Mouse (Mus musculus): ENCODE results near the gene Mast4. TPM values are rescaled to one million over a fixed set of nuclear protein-coding genes. Genes with fewer than 3 reads are reported as not detected.

Mast4 gene
- total and polyA plus RNA-seq, 3 experiments, result 2.7 to 7.0 TPM; not detected in 1

- TF ChIP-seq NRF1 (IDR thresholded peaks at IDR 0.05; ENCODE audit: insufficient read depth, low read depth, low read length, poor library complexity, severe bottlenecking) (no peak), TAL1 (IDR thresholded peaks at IDR 0.05; ENCODE audit: low read length) (no peak), KAT2A (conservative IDR thresholded peaks at IDR 0.05; ENCODE audit: low read depth, low read length) (no peak), USF1 (IDR thresholded peaks at IDR 0.05; ENCODE audit: low read depth, low read length) (no peak), ZC3H11A (IDR thresholded peaks at IDR 0.05; ENCODE audit: low read depth, low read length) (no peak), ZMIZ1 (IDR thresholded peaks at IDR 0.05; ENCODE audit: low read depth, low read length) (no peak), HCFC1 (IDR thresholded peaks at IDR 0.05; ENCODE audit: low read depth, low read length) (no peak), MYC (IDR thresholded peaks at IDR 0.05; ENCODE audit: low read depth, low read length) (no peak), CHD1 (IDR thresholded peaks at IDR 0.05; ENCODE audit: low read depth, low read length) (no peak), USF2 (IDR thresholded peaks at IDR 0.05; ENCODE audit: borderline replicate concordance in 1 of 2, insufficient read depth in 1 of 2, low read depth in 1 of 2, low read length in 2 of 2) (no peak), ETS1 (IDR thresholded peaks at IDR 0.05; ENCODE audit: low read depth, low read length) (no peak), MAZ (IDR thresholded peaks at IDR 0.05; ENCODE audit: low read depth, low read length) (no peak), TBP (IDR thresholded peaks at IDR 0.05; ENCODE audit: low read depth, low read length) (no peak), POLR2AphosphoS5 (IDR thresholded peaks at IDR 0.05; ENCODE audit: borderline replicate concordance, low read depth, low read length) (no peak), GABPA (IDR thresholded peaks at IDR 0.05; ENCODE audit: low read depth, low read length) (no peak), RAD21 (IDR thresholded peaks at IDR 0.05; ENCODE audit: low read depth, low read length) (no peak), ELF1 (IDR thresholded peaks at IDR 0.05; ENCODE audit: low read depth, low read length) (no peak), MAFK (IDR thresholded peaks at IDR 0.05; ENCODE audit: borderline replicate concordance, low read depth, low read length) (no peak), SIN3A (IDR thresholded peaks at IDR 0.05; ENCODE audit: low read length) (no peak)
- H3K9me3 ChIP-seq (replicated peaks; ENCODE audit: insufficient read depth, low read length), result no peaks in the 10 kb centered on the region
Measured at GRCm38 (mm10) chr13:103061680-103062079, 272.6 kb downstream of the Mast4 start.

DNA sequence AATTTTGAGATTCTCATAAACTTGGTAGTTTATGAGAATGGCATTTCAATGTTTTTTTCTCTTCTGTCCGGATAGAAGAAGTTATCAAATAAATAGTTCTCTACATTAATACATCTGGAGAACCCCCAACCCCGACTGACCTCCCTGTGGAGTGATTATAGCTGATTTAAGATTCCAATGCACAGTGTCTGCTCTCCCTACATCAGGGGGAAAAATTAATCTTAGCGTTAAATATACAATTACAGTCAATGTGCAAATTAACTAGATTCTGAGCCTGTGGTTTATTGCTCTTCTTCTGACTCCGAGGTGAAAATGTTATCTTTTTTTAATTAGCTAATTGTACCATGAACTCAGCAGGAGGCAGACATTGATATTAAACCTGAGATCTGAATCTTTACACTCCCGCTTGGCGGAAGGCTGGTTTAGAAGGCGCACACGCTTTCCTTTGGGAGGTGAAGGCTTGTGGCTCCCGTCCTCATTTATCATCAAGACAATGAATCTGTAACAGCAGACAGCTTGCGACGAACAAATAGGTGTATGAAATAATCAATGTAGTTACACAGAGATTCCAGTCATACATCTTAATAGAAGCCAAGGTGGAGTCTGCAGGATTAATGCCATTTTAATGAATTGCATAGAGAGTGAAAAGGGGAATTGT, 274.2 kb downstream of the Mast4 start:
- no peak overlapping the region for H3K27ac ChIP-seq (ENCODE audit: control insufficient read depth, low read depth, low read length)
- no peaks in the 10 kb centered on the region for H3K9me3 ChIP-seq (replicated peaks; ENCODE audit: insufficient read depth, low read length)
- H3K79me2 ChIP-seq (ENCODE audit: control insufficient read depth, insufficient read depth, low read length, poor library complexity), result no peaks in the 10 kb centered on the region
- H3K4me1 ChIP-seq (ENCODE audit: control insufficient read depth in 1 of 2, insufficient read depth in 2 of 2, low read length in 2 of 2), result no peaks in the 10 kb centered on the region
- H3K9ac ChIP-seq (ENCODE audit: control insufficient read depth, low read depth, low read length, poor library complexity, severe bottlenecking), result no peak overlapping the region
- H3K4me3 ChIP-seq (ENCODE audit: control insufficient read depth in 1 of 2, insufficient read depth in 1 of 2, low read depth in 2 of 2, low read length in 2 of 2), result no peak overlapping the region
- H3K27me3 ChIP-seq (ENCODE audit: control insufficient read depth in 1 of 2, insufficient read depth in 2 of 2, low read length in 2 of 2), result no peaks in the 10 kb centered on the region; a peak in 1 of 4 replicates
- DNase-seq (ENCODE audit: low read depth, low spot score), result no peak
- H3K36me3 ChIP-seq (ENCODE audit: control insufficient read depth in 1 of 2, insufficient read depth in 2 of 2, low read length in 2 of 2), result no peaks in the 10 kb centered on the region
- TF ChIP-seq ETS1 (IDR thresholded peaks at IDR 0.05; ENCODE audit: low read depth, low read length), result no peak
- no peak for TF ChIP-seq NELFE (IDR thresholded peaks at IDR 0.05; ENCODE audit: low read depth, low read length)
- TF ChIP-seq EP300 (IDR thresholded peaks at IDR 0.05; ENCODE audit: low read depth in 1 of 2, low read length in 2 of 2), result no peak
- TF ChIP-seq POLR2AphosphoS5 (IDR thresholded peaks at IDR 0.05; ENCODE audit: borderline replicate concordance, low read depth, low read length), result no peak
- no peak for TF ChIP-seq MEF2A (IDR thresholded peaks at IDR 0.05; ENCODE audit: extremely low read depth, insufficient replicate concordance, low read depth, low read length, poor library complexity, severe bottlenecking)
- no peak for TF ChIP-seq TCF12 (IDR thresholded peaks at IDR 0.05; ENCODE audit: low read depth, low read length)
- TF ChIP-seq MAX (IDR thresholded peaks at IDR 0.05; ENCODE audit: low read length), result no peak
- no peak for TF ChIP-seq POLR2AphosphoS2 (IDR thresholded peaks at IDR 0.05; ENCODE audit: low read length)
- TF ChIP-seq ZKSCAN1 (IDR thresholded peaks at IDR 0.05; ENCODE audit: low read depth, low read length), result no peak
- no peak for TF ChIP-seq UBTF (IDR thresholded peaks at IDR 0.05; ENCODE audit: borderline replicate concordance, insufficient read depth, low read depth, low read length)
- TF ChIP-seq MAZ (IDR thresholded peaks at IDR 0.05; ENCODE audit: low read depth, low read length), result no peak
- no peak for TF ChIP-seq SMC3 (IDR thresholded peaks at IDR 0.05; ENCODE audit: low read depth, low read length)
- TF ChIP-seq RCOR1 (IDR thresholded peaks at IDR 0.05; ENCODE audit: low read depth, low read length), result no peak
- TF ChIP-seq JUND (IDR thresholded peaks at IDR 0.05; ENCODE audit: low read depth, low read length), result no peak
- TF ChIP-seq ZNF384 (IDR thresholded peaks at IDR 0.05; ENCODE audit: low read depth, low read length), result no peak

More at GRCm38 (mm10) chr13:103061680-103062079, 272.6 kb downstream of the Mast4 start:
- H3K79me2 ChIP-seq (ENCODE audit: control insufficient read depth, insufficient read depth, low read length, poor library complexity), result no peaks in the 10 kb centered on the region
- no peak overlapping the region for H3K9ac ChIP-seq (ENCODE audit: control insufficient read depth, low read depth, low read length, poor library complexity, severe bottlenecking)
- no peak overlapping the region for H3K27ac ChIP-seq (ENCODE audit: control insufficient read depth, low read depth, low read length)
- no peaks in the 10 kb centered on the region; a peak in 1 of 4 replicates for H3K27me3 ChIP-seq (ENCODE audit: control insufficient read depth in 1 of 2, insufficient read depth in 2 of 2, low read length in 2 of 2)
- no peaks in the 10 kb centered on the region for H3K4me1 ChIP-seq (ENCODE audit: control insufficient read depth in 1 of 2, insufficient read depth in 2 of 2, low read length in 2 of 2)
- no peak for DNase-seq (ENCODE audit: low read depth, low spot score)
- H3K36me3 ChIP-seq (ENCODE audit: control insufficient read depth in 1 of 2, insufficient read depth in 2 of 2, low read length in 2 of 2), result no peaks in the 10 kb centered on the region
- H3K4me3 ChIP-seq (ENCODE audit: control insufficient read depth in 1 of 2, insufficient read depth in 1 of 2, low read depth in 2 of 2, low read length in 2 of 2), result no peak overlapping the region

Data from MEL (cell line).